Mouse (Mus musculus): ENCODE measurements at regions not wholly inside any gene's neighbourhood (a gene's known extent, or its start where the extent isn't known, plus 50 kb on each side); places are given as distances from the start of the nearest gene placed in this dataset.
A peak's percentile ranks its signal among the peaks of the same experiment; 100 is the strongest.

GRCm38 (mm10) chr4:12506851-12507551, 335.2 kb upstream of the Fam92a start:
- no peak for DNase-seq (ENCODE audit: low spot score)

DNA sequence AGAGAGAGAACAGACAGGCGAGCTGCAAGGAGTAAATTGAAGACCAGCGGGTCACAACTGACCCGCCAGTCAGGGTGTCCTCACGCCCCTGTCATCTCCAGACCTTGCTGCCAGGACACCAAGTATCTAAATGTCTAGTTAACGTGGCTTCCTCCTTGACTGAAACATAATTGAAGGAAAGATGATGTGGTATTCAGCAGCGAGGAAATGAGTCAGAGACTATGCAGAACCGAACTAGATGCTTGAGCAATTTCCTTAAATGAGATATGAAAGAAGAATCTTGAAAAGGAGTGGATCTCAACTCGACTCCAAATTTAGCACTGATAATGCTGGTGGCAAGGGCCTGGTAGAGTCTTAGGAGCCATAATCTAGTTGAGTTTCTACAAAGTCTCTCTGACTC, 329.3 kb upstream of the Fam92a start:
- Histone ChIP-seq H3K4me1 (replicated peaks; ENCODE audit: insufficient read depth, low read length) (no peaks in the 10 kb centered on the region), H3K4me2 (ENCODE audit: low read length) (no peak overlapping the region), H3K9ac (ENCODE audit: low read depth, low read length) (no peak overlapping the region), H3K9me3 (replicated peaks; ENCODE audit: low read length) (no peaks in the 10 kb centered on the region), H3K27me3 (ENCODE audit: insufficient read depth, low read length) (no peaks in the 10 kb centered on the region), H3K27ac (no peak overlapping the region), H3K36me3 (ENCODE audit: insufficient read depth, low read length) (no peaks in the 10 kb centered on the region), H3K4me3 (replicated peaks; ENCODE audit: low read depth, low read length) (no peak overlapping the region)
- ATAC-seq (replicated peaks; ENCODE audit: low FRiP score, low read depth) (no peak), DNase-seq (ENCODE audit: low spot score) (no peak)
- WGBS: 82% methylated on average over 8 of the region's 8 CpGs
- no peak for TF ChIP-seq CTCF (IDR thresholded peaks at IDR 0.05; ENCODE audit: low read depth)

More at GRCm38 (mm10) chr4:12506851-12507551, 335.2 kb upstream of the Fam92a start:
- H3K27me3 ChIP-seq (ENCODE audit: insufficient read depth, low read length): no peaks in the 10 kb centered on the region
- no peaks in the 10 kb centered on the region for H3K36me3 ChIP-seq (ENCODE audit: insufficient read depth, low read length)
- H3K9ac ChIP-seq (ENCODE audit: low read depth, low read length): no peak overlapping the region
- H3K4me2 ChIP-seq (ENCODE audit: low read length): no peak overlapping the region
- no peaks in the 10 kb centered on the region for H3K9me3 ChIP-seq (replicated peaks; ENCODE audit: low read length)
- no peak for TF ChIP-seq CTCF (IDR thresholded peaks at IDR 0.05; ENCODE audit: low read depth)
- H3K4me3 ChIP-seq (replicated peaks; ENCODE audit: low read depth, low read length): no peak overlapping the region
- H3K4me1 ChIP-seq (replicated peaks; ENCODE audit: insufficient read depth, low read length): no peaks in the 10 kb centered on the region
- H3K27ac ChIP-seq: no peak overlapping the region
- WGBS: 40% methylated on average over 8 of the region's 8 CpGs
- ATAC-seq (replicated peaks; ENCODE audit: low FRiP score, low read depth): no peak

DNA sequence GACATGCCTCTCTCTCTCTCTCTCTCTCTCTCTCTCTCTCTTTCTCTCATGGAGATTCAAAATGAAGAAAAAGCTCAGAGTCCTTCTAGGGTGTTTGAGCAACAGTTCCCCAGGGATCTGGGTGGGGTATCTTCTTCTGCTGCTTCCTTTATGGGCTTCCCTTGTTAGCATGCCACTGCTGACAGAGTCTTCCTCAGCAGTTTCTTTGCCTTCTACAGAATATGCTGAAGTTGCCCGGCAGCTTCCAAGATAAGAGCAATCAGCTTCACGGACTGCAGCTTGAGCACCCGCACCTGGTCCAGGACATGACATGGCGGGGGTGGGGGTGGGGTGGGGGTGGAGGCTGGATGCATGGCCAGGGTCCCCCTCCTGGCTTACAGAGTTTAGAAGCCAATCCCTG, 326.6 kb upstream of the Fam92a start:
- H3K36me3 ChIP-seq (ENCODE audit: insufficient read depth, low read length): no peaks in the 10 kb centered on the region
- no peaks in the 10 kb centered on the region for H3K9me3 ChIP-seq (replicated peaks; ENCODE audit: low read length)
- no peaks in the 10 kb centered on the region for H3K4me1 ChIP-seq (replicated peaks; ENCODE audit: insufficient read depth, low read length)
- H3K27ac ChIP-seq: no peak overlapping the region
- ATAC-seq (replicated peaks; ENCODE audit: low FRiP score, low read depth) (no peak), DNase-seq (ENCODE audit: low spot score) (no peak)
- no peak overlapping the region for H3K4me3 ChIP-seq (replicated peaks; ENCODE audit: low read depth, low read length)
- no peaks in the 10 kb centered on the region for H3K27me3 ChIP-seq (ENCODE audit: insufficient read depth, low read length)
- H3K4me2 ChIP-seq (ENCODE audit: low read length): no peak overlapping the region
- H3K9ac ChIP-seq (ENCODE audit: low read depth, low read length): no peak overlapping the region
- no peak for TF ChIP-seq CTCF (IDR thresholded peaks at IDR 0.05; ENCODE audit: low read depth)
- 71% methylated on average over 4 of the region's 4 CpGs for WGBS

- no peak for TF ChIP-seq CTCF (IDR thresholded peaks at IDR 0.05; ENCODE audit: low read depth)
- no peak overlapping the region for H3K4me2 ChIP-seq (ENCODE audit: low read length)
- no peaks in the 10 kb centered on the region for H3K27me3 ChIP-seq (ENCODE audit: insufficient read depth, low read length)
- no peak overlapping the region for H3K9ac ChIP-seq (ENCODE audit: low read depth, low read length)
- DNase-seq (ENCODE audit: low spot score) (no peak), ATAC-seq (replicated peaks; ENCODE audit: low FRiP score, low read depth) (no peak)
- H3K36me3 ChIP-seq (ENCODE audit: insufficient read depth, low read length): no peaks in the 10 kb centered on the region
- H3K27ac ChIP-seq: no peak overlapping the region
- no peaks in the 10 kb centered on the region for H3K4me1 ChIP-seq (replicated peaks; ENCODE audit: insufficient read depth, low read length)
- H3K4me3 ChIP-seq (replicated peaks; ENCODE audit: low read depth, low read length): no peak overlapping the region
- 66% methylated on average over 2 of the region's 2 CpGs for WGBS
- H3K9me3 ChIP-seq (replicated peaks; ENCODE audit: low read length): no peaks in the 10 kb centered on the region
Observed at GRCm38 (mm10) chr4:12492468-12492867, 320.7 kb upstream of the Fam92a start.

- ATAC-seq (replicated peaks; ENCODE audit: low FRiP score, low read depth) (no peak), DNase-seq (ENCODE audit: low spot score) (no peak)
- H3K9ac ChIP-seq (ENCODE audit: low read depth, low read length): no peak overlapping the region
- H3K27me3 ChIP-seq (ENCODE audit: insufficient read depth, low read length): no peaks in the 10 kb centered on the region
- H3K36me3 ChIP-seq (ENCODE audit: insufficient read depth, low read length): no peaks in the 10 kb centered on the region
- H3K4me3 ChIP-seq (replicated peaks; ENCODE audit: low read depth, low read length): no peak overlapping the region
- no peak overlapping the region for H3K27ac ChIP-seq
- TF ChIP-seq CTCF (IDR thresholded peaks at IDR 0.05; ENCODE audit: low read depth): no peak
- H3K9me3 ChIP-seq (replicated peaks; ENCODE audit: low read length): no peaks in the 10 kb centered on the region
- WGBS: 56% methylated on average over 6 of the region's 6 CpGs
- no peaks in the 10 kb centered on the region for H3K4me1 ChIP-seq (replicated peaks; ENCODE audit: insufficient read depth, low read length)
- H3K4me2 ChIP-seq (ENCODE audit: low read length): no peak overlapping the region
Observed at GRCm38 (mm10) chr4:12491306-12491705, 319.5 kb upstream of the Fam92a start.

- no peaks in the 10 kb centered on the region for H3K36me3 ChIP-seq (ENCODE audit: insufficient read depth, low read length)
- no peak for TF ChIP-seq CTCF (IDR thresholded peaks at IDR 0.05; ENCODE audit: low read depth)
- no peak overlapping the region for H3K27ac ChIP-seq
- no peak overlapping the region for H3K9ac ChIP-seq (ENCODE audit: low read depth, low read length)
- DNase-seq (ENCODE audit: low spot score): peak; percentile 25
- H3K27me3 ChIP-seq (ENCODE audit: insufficient read depth, low read length): no peaks in the 10 kb centered on the region
- WGBS: 35% methylated on average over 3 of the region's 3 CpGs
- no peaks in the 10 kb centered on the region for H3K9me3 ChIP-seq (replicated peaks; ENCODE audit: low read length)
- no peak overlapping the region for H3K4me3 ChIP-seq (replicated peaks; ENCODE audit: low read depth, low read length)
- no peak overlapping the region for H3K4me2 ChIP-seq (ENCODE audit: low read length)
- no peaks in the 10 kb centered on the region for H3K4me1 ChIP-seq (replicated peaks; ENCODE audit: insufficient read depth, low read length)
- no peak for ATAC-seq (replicated peaks; ENCODE audit: low FRiP score, low read depth)
Observed at GRCm38 (mm10) chr4:12490066-12490465, 318.3 kb upstream of the Fam92a start.

- H3K4me2 ChIP-seq (ENCODE audit: low read length): no peak overlapping the region
- H3K4me3 ChIP-seq (replicated peaks; ENCODE audit: low read depth, low read length): no peak overlapping the region
- no peaks in the 10 kb centered on the region for H3K27me3 ChIP-seq (ENCODE audit: insufficient read depth, low read length)
- H3K4me1 ChIP-seq (replicated peaks; ENCODE audit: insufficient read depth, low read length): no peaks in the 10 kb centered on the region
- no peak for TF ChIP-seq CTCF (IDR thresholded peaks at IDR 0.05; ENCODE audit: low read depth)
- 57% methylated on average over 6 of the region's 6 CpGs for WGBS
- ATAC-seq (replicated peaks; ENCODE audit: low FRiP score, low read depth) (no peak), DNase-seq (ENCODE audit: low spot score) (no peak)
- no peaks in the 10 kb centered on the region for H3K36me3 ChIP-seq (ENCODE audit: insufficient read depth, low read length)
- no peak overlapping the region for H3K27ac ChIP-seq
- no peak overlapping the region for H3K9ac ChIP-seq (ENCODE audit: low read depth, low read length)
- no peaks in the 10 kb centered on the region for H3K9me3 ChIP-seq (replicated peaks; ENCODE audit: low read length)
Observed at GRCm38 (mm10) chr4:12489358-12489757, 317.5 kb upstream of the Fam92a start.

All from kidney, postnatal 0 days (tissue).